In genomic region chr5:104218926-104219325, GRCm38 (mm10) we compare ENCODE assay signal across 8 mouse cellular contexts. TPM values are rescaled to one million over a fixed set of nuclear protein-coding genes. Genes with fewer than 3 reads are reported as not detected.
DNase-seq lines count a peak whose midpoint lies in the region; ATAC-seq and TF ChIP-seq lines count a peak whose summit lies in the region.
"Had no signal": no experiment of that assay in that cellular context is flagged by ENCODE, and none has a peak within 500 bp of the region (broad histone marks: within the 10 kb centered on the region; RNA-seq: fewer than 3 reads in every experiment).

No protein-coding gene starts in this region.

- H3K4me3 ChIP-seq in liver, embryonic 14.5 days (ENCODE audit: insufficient read depth in 1 of 2, low read depth in 2 of 2, low read length in 2 of 2): no peak overlapping the region
- no peak overlapping the region for H3K4me3 ChIP-seq in liver, embryonic 12.5 days
- H3K4me3 ChIP-seq: lung, embryonic 15.5 days had no signal

- no peaks in the 10 kb centered on the region for H3K36me3 ChIP-seq in liver, embryonic 14.5 days (replicated peaks; ENCODE audit: control insufficient read depth, insufficient read depth, low read depth)
- H3K36me3 ChIP-seq in liver, embryonic 12.5 days: no peaks in the 10 kb centered on the region
- H3K36me3 ChIP-seq: lung, embryonic 15.5 days had no signal

- no peak for ATAC-seq in liver, embryonic 14.5 days (ENCODE audit: insufficient read depth)
- no peak for ATAC-seq in liver, embryonic 12.5 days
- peak; percentile 65 for ATAC-seq in frontal cortex, adult (ENCODE audit: low TSS enrichment)

- no peak overlapping the region for H3K27ac ChIP-seq in liver, embryonic 14.5 days
- no peak overlapping the region for H3K27ac ChIP-seq in liver, embryonic 12.5 days
- H3K27ac ChIP-seq: lung, embryonic 15.5 days had no signal

- no peak overlapping the region for H3K4me2 ChIP-seq in liver, embryonic 14.5 days (ENCODE audit: low read depth)
- H3K4me2 ChIP-seq in liver, embryonic 12.5 days: no peak overlapping the region
- H3K4me2 ChIP-seq: lung, embryonic 15.5 days had no signal

- no peak for DNase-seq in liver, embryonic 14.5 days (ENCODE audit: low read depth in 3 of 3, low spot score in 3 of 3)
- DNase-seq in brain, embryonic 18.5 days (ENCODE audit: low read depth, low spot score): peak; percentile 8
- peak; percentile 15 to 57 for DNase-seq in layer of hippocampus, postnatal 14 days (ENCODE audit: low spot score in 2 of 2)
- DNase-seq in retina, postnatal 1 day: peak; percentile 71
- no peak for DNase-seq in spleen, postnatal 14 days (ENCODE audit: low spot score in 2 of 2)

- H3K9ac ChIP-seq in liver, embryonic 14.5 days (replicated peaks): no peak overlapping the region
- no peak overlapping the region for H3K9ac ChIP-seq in liver, embryonic 12.5 days
- H3K9ac ChIP-seq: lung, embryonic 15.5 days had no signal

- H3K27me3 ChIP-seq in liver, embryonic 14.5 days (ENCODE audit: control insufficient read depth, insufficient read depth, low read length): no peaks in the 10 kb centered on the region
- no peaks in the 10 kb centered on the region for H3K27me3 ChIP-seq in liver, embryonic 12.5 days (replicated peaks)
- H3K27me3 ChIP-seq: lung, embryonic 15.5 days had no signal

- H3K4me1 ChIP-seq in liver, embryonic 14.5 days (replicated peaks; ENCODE audit: control insufficient read depth in 2 of 2, insufficient read depth in 2 of 2, low read length in 1 of 2): no peaks in the 10 kb centered on the region
- no peaks in the 10 kb centered on the region for H3K4me1 ChIP-seq in liver, embryonic 12.5 days
- H3K4me1 ChIP-seq: lung, embryonic 15.5 days had no signal

- TF ChIP-seq CTCF in liver, embryonic 14.5 days (IDR thresholded peaks at IDR 0.05; ENCODE audit: low read depth): peak; percentile 46

- no peak for TF ChIP-seq EP300 in liver, embryonic 14.5 days (IDR thresholded peaks at IDR 0.05; ENCODE audit: low read depth)

- H3K9me3 ChIP-seq in liver, embryonic 14.5 days (ENCODE audit: control insufficient read depth, low read length): no peaks in the 10 kb centered on the region
- no peaks in the 10 kb centered on the region for H3K9me3 ChIP-seq in liver, embryonic 12.5 days (replicated peaks)
- H3K9me3 ChIP-seq: lung, embryonic 15.5 days had no signal

- WGBS in liver, embryonic 14.5 days (ENCODE audit: insufficient replicate concordance): 20% methylated on average over 5 of the region's 5 CpGs
- 28% methylated on average over 5 of the region's 5 CpGs for WGBS in liver, embryonic 12.5 days (ENCODE audit: insufficient replicate concordance)

RNA-seq across cellular contexts. Expression of gene Dmp1, which starts 16.5 kb away (rescaled TPM):
- not detected in 2 replicates for polyA plus RNA-seq in liver, embryonic 14.5 days (2012; rRNA removed)
- polyA plus RNA-seq in liver, embryonic 14.5 days (2014; fragmentation: Nextera tagmentation; extraction: Ambion mirVana): not detected in 2 replicates
- 0.05 TPM in 1 of 2 replicates, not detected in the other for polyA plus RNA-seq in liver, embryonic 12.5 days (2016; fragmentation: Nextera tagmentation; extraction: Ambion mirVana)
- 1 to 10 TPM; 1.1 to 1.3 TPM for total RNA-seq in layer of hippocampus, postnatal 14 days (2021)

RNA-seq across cellular contexts. Expression of gene Dspp, which starts 48.4 kb away (rescaled TPM):
- polyA plus RNA-seq in liver, embryonic 14.5 days (2012; rRNA removed): not detected in 2 replicates
- not detected in 2 replicates for polyA plus RNA-seq in liver, embryonic 14.5 days (2014; fragmentation: Nextera tagmentation; extraction: Ambion mirVana)
- not detected in 2 replicates for polyA plus RNA-seq in liver, embryonic 12.5 days (2016; fragmentation: Nextera tagmentation; extraction: Ambion mirVana)
- total RNA-seq in layer of hippocampus, postnatal 14 days (2021): not detected

Comparison
In these comparisons a context has a peak if more than half of its experiments do, and no peak if none do; other contexts are left out.
1. DNase-seq: peak in brain, embryonic 18.5 days (single experiment), layer of hippocampus, postnatal 14 days (2 of 2) and retina, postnatal 1 day (single experiment); none in liver, embryonic 14.5 days (0 of 3) and spleen, postnatal 14 days (0 of 2).